Mouse (Mus musculus): Measurements from ENCODE around the gene Btf3. TPM values are rescaled to one million over a fixed set of nuclear protein-coding genes. Genes with fewer than 3 reads are reported as not detected.

The Btf3 gene
- polyA plus RNA-seq, 1 experiment: 162 TPM

GRCm38 (mm10) chr13:98296072-98296471 is 20.7 kb downstream of the Btf3 start:
- DNase-seq: no peak
- 41% methylated on average over 5 of the region's 5 CpGs for WGBS
- no peak overlapping the region for H3K4me3 ChIP-seq (replicated peaks; ENCODE audit: extremely low read depth, low read depth, low read length)
- H3K4me1 ChIP-seq (ENCODE audit: control insufficient read depth, insufficient read depth, low read length): no peaks in the 10 kb centered on the region
- TF ChIP-seq POLR2A (IDR thresholded peaks at IDR 0.05; ENCODE audit: borderline replicate concordance, extremely low read depth, low read depth, low read length): no peak
- no peak for TF ChIP-seq CTCF (IDR thresholded peaks at IDR 0.05; ENCODE audit: insufficient read depth, low read length)

GRCm38 (mm10) chr13:98291712-98292111 is 25.1 kb downstream of the Btf3 start:
- DNase-seq: no peak
- H3K4me1 ChIP-seq (ENCODE audit: control insufficient read depth, insufficient read depth, low read length): no peaks in the 10 kb centered on the region
- TF ChIP-seq POLR2A (IDR thresholded peaks at IDR 0.05; ENCODE audit: borderline replicate concordance, extremely low read depth, low read depth, low read length): no peak
- no peak for TF ChIP-seq CTCF (IDR thresholded peaks at IDR 0.05; ENCODE audit: insufficient read depth, low read length)
- H3K4me3 ChIP-seq (replicated peaks; ENCODE audit: extremely low read depth, low read depth, low read length): no peak overlapping the region
- WGBS: 82% methylated on average over 8 of the region's 8 CpGs

DNA sequence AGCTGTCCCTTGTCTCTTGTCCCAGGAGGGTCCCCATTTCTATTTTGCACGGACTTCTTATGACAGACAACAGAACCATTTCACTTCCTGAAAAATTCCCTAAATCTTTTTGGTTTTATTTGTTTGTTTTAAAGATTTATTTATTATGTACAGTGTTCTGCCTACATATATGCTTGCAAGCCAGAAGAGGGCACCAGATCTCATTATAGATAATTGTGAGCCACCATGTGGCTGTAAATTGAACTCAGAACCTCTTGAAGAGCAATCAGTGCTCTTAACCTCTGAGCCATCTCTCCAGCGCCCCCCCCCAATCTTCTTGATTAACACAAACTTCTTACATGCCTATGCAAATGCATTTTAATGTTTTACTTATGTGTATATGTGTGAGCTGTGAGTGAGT is 26.1 kb downstream of the Btf3 start:
- no peak overlapping the region for H3K4me3 ChIP-seq (replicated peaks; ENCODE audit: extremely low read depth, low read depth, low read length)
- DNase-seq: no peak
- TF ChIP-seq CTCF (IDR thresholded peaks at IDR 0.05; ENCODE audit: insufficient read depth, low read length) (no peak), POLR2A (IDR thresholded peaks at IDR 0.05; ENCODE audit: borderline replicate concordance, extremely low read depth, low read depth, low read length) (no peak)
- H3K4me1 ChIP-seq (ENCODE audit: control insufficient read depth, insufficient read depth, low read length): no peaks in the 10 kb centered on the region
- WGBS: 37% methylated on average over 2 of the region's 2 CpGs

- DNase-seq: no peak
- Histone ChIP-seq H3K4me1 (ENCODE audit: control insufficient read depth, insufficient read depth, low read length) (no peaks in the 10 kb centered on the region), H3K4me3 (replicated peaks; ENCODE audit: extremely low read depth, low read depth, low read length) (no peak overlapping the region)
- 64% methylated on average over 12 of the region's 12 CpGs for whole genome bisulfite sequencing
- TF ChIP-seq CTCF (IDR thresholded peaks at IDR 0.05; ENCODE audit: insufficient read depth, low read length) (no peak), POLR2A (IDR thresholded peaks at IDR 0.05; ENCODE audit: borderline replicate concordance, extremely low read depth, low read depth, low read length) (no peak)
Observed at GRCm38 (mm10) chr13:98280990-98281650, 35.7 kb downstream of the Btf3 start.

GRCm38 (mm10) chr13:98279686-98280085 is 37.1 kb downstream of the Btf3 start, which contains the start of gene Gm21976:
Gene Gm21976, plus strand, starts transcription at chr13:98279887.
- TF ChIP-seq CTCF (IDR thresholded peaks at IDR 0.05; ENCODE audit: insufficient read depth, low read length): no peak
- no peak for TF ChIP-seq POLR2A (IDR thresholded peaks at IDR 0.05; ENCODE audit: borderline replicate concordance, extremely low read depth, low read depth, low read length)

DNA sequence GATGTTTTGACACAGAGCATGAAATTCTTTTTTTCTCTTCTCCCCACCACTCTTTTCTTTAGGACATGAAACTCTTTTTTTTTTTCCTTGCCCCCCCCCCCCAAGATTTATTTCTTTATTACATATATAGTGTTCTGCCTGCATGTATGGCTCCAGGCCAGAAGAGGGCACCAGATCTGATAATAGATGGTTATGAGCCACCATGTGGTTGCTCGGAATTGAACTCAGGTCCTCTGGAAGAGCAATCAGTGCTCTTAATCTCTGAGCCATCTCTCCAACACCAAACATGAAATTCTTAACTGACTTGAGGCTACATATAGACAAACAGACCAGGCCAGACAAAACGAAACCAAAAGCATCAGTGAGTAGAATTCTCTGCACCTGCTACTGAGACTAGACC is 39.3 kb downstream of the Btf3 start:
- TF ChIP-seq CTCF (IDR thresholded peaks at IDR 0.05; ENCODE audit: insufficient read depth, low read length): no peak
- TF ChIP-seq POLR2A (IDR thresholded peaks at IDR 0.05; ENCODE audit: borderline replicate concordance, extremely low read depth, low read depth, low read length): no peak
- H3K4me1 ChIP-seq (ENCODE audit: control insufficient read depth, insufficient read depth, low read length): no peaks in the 10 kb centered on the region
- DNase-seq: no peak
- no peak overlapping the region for H3K4me3 ChIP-seq (replicated peaks; ENCODE audit: extremely low read depth, low read depth, low read length)
- 95% methylated on average over 2 of the region's 2 CpGs for WGBS

More at GRCm38 (mm10) chr13:98279686-98280085, 37.1 kb downstream of the Btf3 start, which contains the start of gene Gm21976:
- DNase-seq: no peak
- H3K4me3 ChIP-seq (replicated peaks; ENCODE audit: extremely low read depth, low read depth, low read length): no peak within 1 kb of the TSS
- H3K4me1 ChIP-seq (ENCODE audit: control insufficient read depth, insufficient read depth, low read length): no peaks in the 10 kb centered on the region
- WGBS: 75% methylated on average over 5 of the region's 5 CpGs

GRCm38 (mm10) chr13:98276253-98276652 is 40.6 kb downstream of the Btf3 start:
- 82% methylated on average over 7 of the region's 7 CpGs for WGBS
- DNase-seq: no peak
- TF ChIP-seq POLR2A (IDR thresholded peaks at IDR 0.05; ENCODE audit: borderline replicate concordance, extremely low read depth, low read depth, low read length): no peak
- TF ChIP-seq CTCF (IDR thresholded peaks at IDR 0.05; ENCODE audit: insufficient read depth, low read length): no peak
- H3K4me3 ChIP-seq (replicated peaks; ENCODE audit: extremely low read depth, low read depth, low read length): no peak overlapping the region
- no peaks in the 10 kb centered on the region for H3K4me1 ChIP-seq (ENCODE audit: control insufficient read depth, insufficient read depth, low read length)

DNA sequence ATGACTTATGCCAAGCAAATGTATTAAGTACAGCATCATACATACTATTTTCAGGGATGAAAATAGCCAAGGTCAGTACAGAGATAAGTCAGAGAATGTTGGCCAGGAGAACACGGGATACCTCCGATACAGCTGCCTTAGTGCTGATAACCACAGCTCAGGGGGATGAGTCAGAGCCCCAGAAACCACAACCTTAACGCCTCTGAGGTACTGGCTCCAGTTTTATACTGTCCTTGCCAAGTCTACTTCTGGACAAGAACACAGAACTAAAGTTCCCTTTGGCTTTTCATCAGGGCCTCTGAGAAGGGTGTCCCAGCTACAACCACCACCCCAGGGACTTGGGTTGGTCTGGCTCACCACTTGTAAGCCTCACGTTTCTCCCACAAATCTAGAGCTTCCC is 41.2 kb downstream of the Btf3 start:
- no peak for DNase-seq
- no peaks in the 10 kb centered on the region for H3K4me1 ChIP-seq (ENCODE audit: control insufficient read depth, insufficient read depth, low read length)
- no peak overlapping the region for H3K4me3 ChIP-seq (replicated peaks; ENCODE audit: extremely low read depth, low read depth, low read length)
- 73% methylated on average over 4 of the region's 4 CpGs for WGBS
- TF ChIP-seq CTCF (IDR thresholded peaks at IDR 0.05; ENCODE audit: insufficient read depth, low read length) (no peak), POLR2A (IDR thresholded peaks at IDR 0.05; ENCODE audit: borderline replicate concordance, extremely low read depth, low read depth, low read length) (no peak)

- 91% methylated on average over 9 of the region's 9 CpGs for WGBS
- Histone ChIP-seq H3K4me1 (ENCODE audit: control insufficient read depth, insufficient read depth, low read length) (no peaks in the 10 kb centered on the region), H3K4me3 (replicated peaks; ENCODE audit: extremely low read depth, low read depth, low read length) (no peak overlapping the region)
- DNase-seq: no peak
- TF ChIP-seq CTCF (IDR thresholded peaks at IDR 0.05; ENCODE audit: insufficient read depth, low read length): no peak
- TF ChIP-seq POLR2A (IDR thresholded peaks at IDR 0.05; ENCODE audit: borderline replicate concordance, extremely low read depth, low read depth, low read length): no peak
Observed at GRCm38 (mm10) chr13:98274023-98274422, 42.8 kb downstream of the Btf3 start.

DNA sequence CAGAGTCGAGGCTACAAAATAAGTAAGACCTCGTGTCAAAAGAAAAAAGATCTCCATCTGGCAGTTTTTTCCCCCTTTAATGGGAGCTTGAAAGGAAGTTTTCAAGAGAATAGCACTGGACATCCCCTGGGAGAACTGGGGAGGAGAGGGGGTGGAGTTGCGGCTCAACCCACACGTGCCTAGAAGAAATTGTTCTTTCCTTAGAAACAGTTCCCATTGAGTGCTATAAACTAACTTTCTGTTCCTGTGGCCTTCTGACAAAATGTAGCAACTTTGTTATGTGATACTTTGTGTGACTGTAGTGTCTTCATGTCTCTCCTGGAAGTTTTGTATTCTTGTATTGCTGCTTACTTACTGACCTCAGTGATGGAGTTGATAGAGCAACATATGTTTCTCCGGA is 52.7 kb downstream of the Btf3 start:
- TF ChIP-seq POLR2A (IDR thresholded peaks at IDR 0.05; ENCODE audit: borderline replicate concordance, extremely low read depth, low read depth, low read length) (no peak), CTCF (IDR thresholded peaks at IDR 0.05; ENCODE audit: insufficient read depth, low read length) (no peak)
- H3K4me3 ChIP-seq (replicated peaks; ENCODE audit: extremely low read depth, low read depth, low read length): no peak overlapping the region
- WGBS: 30% methylated on average over 5 of the region's 5 CpGs
- H3K4me1 ChIP-seq (ENCODE audit: control insufficient read depth, insufficient read depth, low read length): peaks cover 11% of the 10 kb centered on the region
- DNase-seq: no peak
